Mouse (Mus musculus) heart, postnatal 10 days (tissue): ENCODE data around the gene Mrpl37. TPM values are rescaled to one million over a fixed set of nuclear protein-coding genes. Genes with fewer than 3 reads are reported as not detected.
A peak's percentile ranks its signal among the peaks of the same experiment; 100 is the strongest.

Source experiments
- DNase-seq, 2 experiments: peaks; one replicate each; pipeline ENCODE4 v3.0.0; 2021
- intact Hi-C: fragments of 180-260 bp; cut with DNase I; formaldehyde crosslinking; loops from one replicate; pipeline ENCODE4 v1.15.1; 2025
- total RNA-seq, 2 experiments: library from RNA; stranded (reverse); gene quantifications; 2 replicates each; pipeline ENCODE4 v1.2.3; 2021

Mrpl37 gene
- total RNA-seq, 2 experiments from 2014 or later = 84.2 to 87.3 TPM

- intact Hi-C loops = no loop called here
- no peak for DNase-seq
Observed at GRCm38 (mm10) chr4:107072343-107072742, 5.7 kb upstream of the Mrpl37 start.

- no peak for DNase-seq
- intact Hi-C loops = loop anchor here (2.0 to 5.0 kb wide), 3 partner anchors 98 to 230 kb away; partner anchors contain the start of gene Ssbp3
Observed at GRCm38 (mm10) chr4:107067151-107067840, 628 bp upstream of the Mrpl37 start.

- no peak for DNase-seq
- intact Hi-C loops = loop anchor here (5.0 kb wide), 2 partner anchors 152 to 227 kb away; partner anchors contain the start of gene Ssbp3
Observed at GRCm38 (mm10) chr4:107064394-107065098, 2.1 kb downstream of the Mrpl37 start.

GRCm38 (mm10) chr4:107063214-107063613, 3.5 kb downstream of the Mrpl37 start:
- intact Hi-C loops = no loop called here
- no peak for DNase-seq

- no peak for DNase-seq
- intact Hi-C loops = no loop called here
Observed at GRCm38 (mm10) chr4:107061560-107061959, 5.1 kb downstream of the Mrpl37 start.

- DNase-seq = no peak
- intact Hi-C loops = no loop called here
Observed at GRCm38 (mm10) chr4:107058781-107059180, 7.9 kb downstream of the Mrpl37 start.

- DNase-seq = no peak
- intact Hi-C loops = no loop called here
Observed at GRCm38 (mm10) chr4:107058346-107058745, 8.3 kb downstream of the Mrpl37 start.

- intact Hi-C loops = no loop called here
- no peak for DNase-seq
Observed at GRCm38 (mm10) chr4:107056088-107056487, 10.6 kb downstream of the Mrpl37 start.

GRCm38 (mm10) chr4:107052962-107053553, 13.6 kb downstream of the Mrpl37 start:
- intact Hi-C loops = no loop called here
- DNase-seq = no peak

- no peak for DNase-seq
- intact Hi-C loops = no loop called here
Observed at GRCm38 (mm10) chr4:107051889-107052288, 14.8 kb downstream of the Mrpl37 start.

- intact Hi-C loops = no loop called here
- peak in 1 of 2 experiments; percentile 21 for DNase-seq
Observed at GRCm38 (mm10) chr4:107048568-107049162, 18.0 kb downstream of the Mrpl37 start.

GRCm38 (mm10) chr4:107047806-107048205, 18.9 kb downstream of the Mrpl37 start:
- intact Hi-C loops = no loop called here
- DNase-seq = no peak

GRCm38 (mm10) chr4:107045188-107045587, 21.5 kb downstream of the Mrpl37 start:
- DNase-seq = no peak
- intact Hi-C loops = no loop called here

GRCm38 (mm10) chr4:107042304-107042703, 24.4 kb downstream of the Mrpl37 start:
- intact Hi-C loops = no loop called here
- DNase-seq = no peak

- DNase-seq = no peak
- intact Hi-C loops = no loop called here
Observed at GRCm38 (mm10) chr4:107039270-107039669, 27.4 kb downstream of the Mrpl37 start.

GRCm38 (mm10) chr4:107038303-107038702, 28.4 kb downstream of the Mrpl37 start:
- intact Hi-C loops = no loop called here
- DNase-seq = no peak

- DNase-seq = no peak
- intact Hi-C loops = no loop called here
Observed at GRCm38 (mm10) chr4:107036985-107037384, 29.7 kb downstream of the Mrpl37 start.

GRCm38 (mm10) chr4:107035689-107036088, 31.0 kb downstream of the Mrpl37 start:
- peak in 1 of 2 experiments; percentile 37 for DNase-seq
- intact Hi-C loops = no loop called here

- intact Hi-C loops = no loop called here
- peak in 1 of 2 experiments; percentile 30 for DNase-seq
Observed at GRCm38 (mm10) chr4:107026451-107026850, 40.2 kb downstream of the Mrpl37 start.

- DNase-seq = no peak
- intact Hi-C loops = no loop called here
Observed at GRCm38 (mm10) chr4:107025369-107025768, 41.3 kb downstream of the Mrpl37 start.

GRCm38 (mm10) chr4:107024899-107025298, 41.8 kb downstream of the Mrpl37 start:
- intact Hi-C loops = no loop called here
- no peak for DNase-seq
